Comparison of ENCODE assay signal across 9 mouse cellular contexts in genomic region chr1:180936610-180937398, GRCm38 (mm10). TPM values are rescaled to one million over a fixed set of nuclear protein-coding genes. Genes with fewer than 3 reads are reported as not detected.
DNase-seq lines count a peak whose midpoint lies in the region; ATAC-seq lines count a peak whose summit lies in the region.
"Not testable (repeated sequence)": the region's sequence is repeated elsewhere in the genome, so short reads cannot be mapped to it uniquely, and the experiment has no call there.
"Had no signal": no experiment of that assay in that cellular context is flagged by ENCODE, and none has a peak within 500 bp of the region (broad histone marks: within the 10 kb centered on the region; RNA-seq: fewer than 3 reads in every experiment).

No protein-coding gene starts in this region.

- peaks cover 89% of the 10 kb centered on the region for H3K27me3 ChIP-seq in limb, embryonic 10.5 days (ENCODE audit: low read depth, poor library complexity, severe bottlenecking)

- peaks cover 30% of the 10 kb centered on the region for H3K4me1 ChIP-seq in limb, embryonic 10.5 days

- H3K36me3 ChIP-seq in limb, embryonic 10.5 days, result not testable (repeated sequence)

- H3K4me3 ChIP-seq in limb, embryonic 10.5 days, result peak overlapping the region; percentile 39

- H3K9me3 ChIP-seq in limb, embryonic 10.5 days (replicated peaks), result not testable (repeated sequence)

- WGBS in limb, embryonic 10.5 days, result 2% methylated on average over 41 of the region's 41 CpGs

- ATAC-seq in erythroblast, adult 5-6 weeks (replicated peaks; ENCODE audit: low FRiP score, poor library complexity, severe bottlenecking), result peak; percentile 91
- ATAC-seq in neutrophil, adult 5-6 weeks (ENCODE audit: extremely low read depth, insufficient number of reproducible peaks, low FRiP score, poor library complexity, severe bottlenecking), result peak; percentile 42; the same call in 1 of the 2 replicates

- peak; percentile 84 for DNase-seq in adrenal gland, adult 2 months
- peak; percentile 61 to 69 for DNase-seq in heart, adult 9 months (ENCODE audit: low spot score in 2 of 2)
- DNase-seq in induced T-regulatory cell, adult 2 months (ENCODE audit: low read depth), result peak; percentile 60
- DNase-seq in limb, embryonic 10.5 days (ENCODE audit: low spot score), result not testable (repeated sequence)
- peak; percentile 53 for DNase-seq in lung, postnatal 25 days (ENCODE audit: low spot score)
- peak; percentile 46 for DNase-seq in urinary bladder, postnatal 14 days (ENCODE audit: low spot score)

- not testable (repeated sequence) for H3K27ac ChIP-seq in limb, embryonic 10.5 days

RNA-seq across cellular contexts. Expression of gene Lefty1, which starts 2.0 kb away (rescaled TPM):
- total RNA-seq in adrenal gland, adult 2 months (2021), result 10 to 100 TPM in 1 of 2 experiments, 1 to 10 TPM in 1; 2.0 to 11.3 TPM
- polyA plus RNA-seq in adrenal gland, adult 2 months (2012; rRNA removed), result 34.2 and 35.6 TPM in 2 replicates
- total RNA-seq in erythroblast, adult 5-6 weeks (2015; ENCODE audit: low replicate concordance), result not detected in 2 replicates
- not detected in 2 replicates for total RNA-seq in erythroblast, adult 5-6 weeks (2017; ENCODE audit: low replicate concordance)
- polyA plus RNA-seq in limb, embryonic 10.5 days (2016; fragmentation: Nextera tagmentation; extraction: Ambion mirVana), result 0.23 and 0.33 TPM in 2 replicates
- not detected in 2 replicates for total RNA-seq in neutrophil, adult 5-6 weeks (2017)
- polyA plus RNA-seq: activated CD4-positive, CD25-positive, alpha-beta regulatory T cell, adult 4 months had no signal

RNA-seq across cellular contexts. Expression of gene Tmem63a, which starts 5.3 kb away (rescaled TPM):
- total RNA-seq in adrenal gland, adult 2 months (2021), result 10 to 100 TPM; 52.8 to 66.0 TPM
- 135 and 238 TPM in 2 replicates for polyA plus RNA-seq in adrenal gland, adult 2 months (2012; rRNA removed)
- 8.5 and 13.8 TPM in 2 replicates for total RNA-seq in erythroblast, adult 5-6 weeks (2015; ENCODE audit: low replicate concordance)
- 6.6 and 13.1 TPM in 2 replicates for total RNA-seq in erythroblast, adult 5-6 weeks (2017; ENCODE audit: low replicate concordance)
- polyA plus RNA-seq in limb, embryonic 10.5 days (2016; fragmentation: Nextera tagmentation; extraction: Ambion mirVana), result 2.9 and 6.2 TPM in 2 replicates
- 14.9 and 15.8 TPM in 2 replicates for total RNA-seq in neutrophil, adult 5-6 weeks (2017)

RNA-seq across cellular contexts. Expression of gene Pycr2, which starts 32.7 kb away (rescaled TPM):
- total RNA-seq in adrenal gland, adult 2 months (2021), result 10 to 100 TPM; 24.1 to 46.1 TPM
- polyA plus RNA-seq in adrenal gland, adult 2 months (2012; rRNA removed), result 80.7 and 88.7 TPM in 2 replicates
- total RNA-seq in erythroblast, adult 5-6 weeks (2015; ENCODE audit: low replicate concordance), result 9.0 and 9.8 TPM in 2 replicates
- total RNA-seq in erythroblast, adult 5-6 weeks (2017; ENCODE audit: low replicate concordance), result 5.8 and 7.0 TPM in 2 replicates
- polyA plus RNA-seq in limb, embryonic 10.5 days (2016; fragmentation: Nextera tagmentation; extraction: Ambion mirVana), result 163 and 166 TPM in 2 replicates
- 16.7 and 19.3 TPM in 2 replicates for total RNA-seq in neutrophil, adult 5-6 weeks (2017)

RNA-seq across cellular contexts. Expression of gene Lefty2, which starts 43.9 kb away (rescaled TPM):
- total RNA-seq in adrenal gland, adult 2 months (2021), result under 1 TPM; 0.58 to 0.76 TPM
- 0.19 and 0.83 TPM in 2 replicates for polyA plus RNA-seq in adrenal gland, adult 2 months (2012; rRNA removed)
- not detected in 2 replicates for total RNA-seq in erythroblast, adult 5-6 weeks (2015; ENCODE audit: low replicate concordance)
- total RNA-seq in erythroblast, adult 5-6 weeks (2017; ENCODE audit: low replicate concordance), result not detected in 2 replicates
- polyA plus RNA-seq in limb, embryonic 10.5 days (2016; fragmentation: Nextera tagmentation; extraction: Ambion mirVana), result not detected in 2 replicates
- total RNA-seq in neutrophil, adult 5-6 weeks (2017), result not detected in 2 replicates
- polyA plus RNA-seq: activated CD4-positive, CD25-positive, alpha-beta regulatory T cell, adult 4 months had no signal
